ENCODE assay signal across 19 mouse cellular contexts in the genomic region with DNA sequence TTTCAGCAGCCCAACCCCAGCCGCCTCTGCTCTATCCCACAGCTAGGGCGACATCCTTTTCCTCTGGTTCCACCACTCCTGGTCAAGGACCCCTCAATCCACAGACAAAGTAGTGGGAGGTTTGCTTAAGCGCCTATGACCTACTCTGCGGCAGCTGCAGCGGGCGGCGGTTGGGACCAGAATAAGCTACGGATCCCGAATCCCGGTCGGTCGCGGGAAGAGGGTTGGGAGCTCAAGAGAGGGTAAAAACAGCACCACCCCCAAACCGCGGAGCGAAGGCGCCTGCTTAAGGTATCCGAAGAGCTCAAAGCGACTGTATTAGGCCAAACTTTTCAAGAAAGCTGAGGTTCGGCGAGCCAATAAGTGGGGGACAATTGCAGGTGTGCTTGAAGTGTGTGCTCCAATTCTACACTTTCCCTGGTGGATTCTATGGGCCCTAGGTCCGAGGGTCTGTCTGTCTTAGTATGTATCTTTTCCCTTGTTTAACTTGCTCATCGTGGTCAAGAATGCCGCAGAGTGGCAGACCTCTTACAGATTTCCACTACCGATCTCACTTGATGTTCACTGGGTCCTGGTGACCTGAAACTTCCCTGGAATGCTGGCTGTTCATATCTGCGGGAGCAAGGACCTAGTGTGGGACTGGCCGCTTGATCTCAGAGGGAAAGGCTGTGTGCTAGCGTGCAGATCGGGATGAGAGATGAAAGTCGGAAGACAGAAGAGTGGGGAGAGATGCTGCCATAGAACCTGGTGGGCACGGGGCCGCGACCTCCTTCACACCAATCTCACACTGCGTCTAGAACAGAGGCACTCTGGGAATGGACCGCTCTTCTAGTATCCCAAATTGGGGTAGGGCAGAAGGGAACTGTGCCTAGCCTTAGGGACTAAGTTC. TPM values are rescaled to one million over a fixed set of nuclear protein-coding genes. Genes with fewer than 3 reads are reported as not detected.
DNase-seq lines count a peak whose midpoint lies in the region; ATAC-seq lines count a peak whose summit lies in the region.
"Had no signal": no experiment of that assay in that cellular context is flagged by ENCODE, and none has a peak within 500 bp of the region (broad histone marks: within the 10 kb centered on the region; RNA-seq: fewer than 3 reads in every experiment).

No protein-coding gene starts in this region.

- 3% methylated on average over 35 of the region's 35 CpGs for WGBS in forebrain, embryonic 10.5 days
- WGBS in forebrain, embryonic 11.5 days = 2% methylated on average over 35 of the region's 35 CpGs
- 4% methylated on average over 35 of the region's 35 CpGs for WGBS in midbrain, embryonic 11.5 days
- WGBS in midbrain, embryonic 13.5 days = 4% methylated on average over 35 of the region's 35 CpGs
- 7% methylated on average over 35 of the region's 35 CpGs for WGBS in embryonic facial prominence, embryonic 11.5 days
- 3% methylated on average over 35 of the region's 35 CpGs for WGBS in neural tube, embryonic 11.5 days

- no peak overlapping the region for H3K4me2 ChIP-seq in forebrain, embryonic 11.5 days (ENCODE audit: low read depth, low read length, severe bottlenecking)
- H3K4me2 ChIP-seq in midbrain, embryonic 11.5 days = 0 out of 2 replicates have a peak overlapping the region, but pooled peaks have one; percentile 13
- no peak overlapping the region for H3K4me2 ChIP-seq in midbrain, embryonic 13.5 days (replicated peaks)
- H3K4me2 ChIP-seq in embryonic facial prominence, embryonic 11.5 days (ENCODE audit: low read depth, low read length) = peak overlapping the region; percentile 32; the same call in 1 of the 2 replicates
- no peak overlapping the region for H3K4me2 ChIP-seq in neural tube, embryonic 11.5 days (ENCODE audit: low read depth)
- H3K4me2 ChIP-seq: heart, embryonic 11.5 days had no signal

- H3K9ac ChIP-seq in forebrain, embryonic 11.5 days (ENCODE audit: low read length) = no peak overlapping the region
- H3K9ac ChIP-seq in midbrain, embryonic 11.5 days (ENCODE audit: low read length) = no peak overlapping the region
- H3K9ac ChIP-seq in midbrain, embryonic 13.5 days (replicated peaks) = no peak overlapping the region
- no peak overlapping the region; the same call in 1 of the 2 replicates for H3K9ac ChIP-seq in embryonic facial prominence, embryonic 11.5 days (replicated peaks; ENCODE audit: low read length)
- no peak overlapping the region for H3K9ac ChIP-seq in neural tube, embryonic 11.5 days (ENCODE audit: low read length)

- peaks cover 36% of the 10 kb centered on the region for H3K4me1 ChIP-seq in forebrain, embryonic 10.5 days
- H3K4me1 ChIP-seq in forebrain, embryonic 11.5 days (replicated peaks; ENCODE audit: control insufficient read depth, insufficient read depth, low read length) = peaks cover 12% of the 10 kb centered on the region
- H3K4me1 ChIP-seq in midbrain, embryonic 11.5 days (ENCODE audit: control insufficient read depth, insufficient read depth, low read length) = peaks cover 5% of the 10 kb centered on the region
- H3K4me1 ChIP-seq in midbrain, embryonic 13.5 days (replicated peaks) = peaks cover 16% of the 10 kb centered on the region
- no peaks in the 10 kb centered on the region for H3K4me1 ChIP-seq in embryonic facial prominence, embryonic 11.5 days (ENCODE audit: control insufficient read depth, insufficient read depth, low read length)
- H3K4me1 ChIP-seq in neural tube, embryonic 11.5 days (ENCODE audit: control insufficient read depth, insufficient read depth, low read length) = no peaks in the 10 kb centered on the region; the same call in 1 of the 2 replicates

- peak; percentile 45 for DNase-seq in forebrain, embryonic 10.5 days (ENCODE audit: extremely low spot score, low spot score)
- DNase-seq in forebrain, embryonic 11.5 days (ENCODE audit: low spot score) = no peak
- peak; percentile 93 for DNase-seq in midbrain, embryonic 11.5 days (ENCODE audit: low spot score, missing footprints)
- no peak for DNase-seq in embryonic facial prominence, embryonic 11.5 days (ENCODE audit: low spot score)
- DNase-seq in neural tube, embryonic 11.5 days (ENCODE audit: low spot score) = peak; percentile 36
- DNase-seq in thymus, postnatal 10 days (ENCODE audit: low spot score in 2 of 2) = no peak

- peaks cover 99% of the 10 kb centered on the region for H3K27me3 ChIP-seq in forebrain, embryonic 10.5 days (ENCODE audit: poor library complexity, severe bottlenecking)
- peaks cover 88% of the 10 kb centered on the region for H3K27me3 ChIP-seq in forebrain, embryonic 11.5 days (ENCODE audit: control insufficient read depth, insufficient read depth, low read length)
- peaks cover 91% of the 10 kb centered on the region for H3K27me3 ChIP-seq in midbrain, embryonic 11.5 days (ENCODE audit: control insufficient read depth, insufficient read depth, low read length)
- peaks cover 96% of the 10 kb centered on the region for H3K27me3 ChIP-seq in midbrain, embryonic 13.5 days
- H3K27me3 ChIP-seq in embryonic facial prominence, embryonic 11.5 days (ENCODE audit: control insufficient read depth, insufficient read depth, low read length) = peaks cover 68% of the 10 kb centered on the region
- H3K27me3 ChIP-seq in neural tube, embryonic 11.5 days (ENCODE audit: control insufficient read depth, insufficient read depth, low read length) = peaks cover 86% of the 10 kb centered on the region
- H3K27me3 ChIP-seq: CH12.LX had no signal

- H3K9me3 ChIP-seq in forebrain, embryonic 10.5 days = no peaks in the 10 kb centered on the region
- H3K9me3 ChIP-seq in forebrain, embryonic 11.5 days (ENCODE audit: control insufficient read depth, low read length) = no peaks in the 10 kb centered on the region
- H3K9me3 ChIP-seq in midbrain, embryonic 11.5 days (ENCODE audit: control insufficient read depth, low read length) = no peaks in the 10 kb centered on the region
- no peaks in the 10 kb centered on the region for H3K9me3 ChIP-seq in midbrain, embryonic 13.5 days
- H3K9me3 ChIP-seq in embryonic facial prominence, embryonic 11.5 days (replicated peaks; ENCODE audit: control insufficient read depth, low read length) = no peaks in the 10 kb centered on the region
- no peaks in the 10 kb centered on the region for H3K9me3 ChIP-seq in neural tube, embryonic 11.5 days (ENCODE audit: control insufficient read depth, low read length)

- H3K27ac ChIP-seq in forebrain, embryonic 10.5 days = no peak overlapping the region
- H3K27ac ChIP-seq in forebrain, embryonic 11.5 days (ENCODE audit: low read depth, low read length) = no peak overlapping the region
- H3K27ac ChIP-seq in midbrain, embryonic 11.5 days (ENCODE audit: low read depth, low read length) = no peak overlapping the region
- no peak overlapping the region for H3K27ac ChIP-seq in midbrain, embryonic 13.5 days
- no peak overlapping the region for H3K27ac ChIP-seq in embryonic facial prominence, embryonic 11.5 days (replicated peaks; ENCODE audit: low read depth, low read length)
- H3K27ac ChIP-seq in neural tube, embryonic 11.5 days (ENCODE audit: low read depth, low read length) = no peak overlapping the region

- ATAC-seq in forebrain, embryonic 11.5 days (replicated peaks; ENCODE audit: low FRiP score) = no peak
- ATAC-seq in midbrain, embryonic 11.5 days (ENCODE audit: low FRiP score) = no peak
- ATAC-seq in midbrain, embryonic 13.5 days = no peak
- ATAC-seq in embryonic facial prominence, embryonic 11.5 days (replicated peaks; ENCODE audit: insufficient number of reproducible peaks, low FRiP score, low TSS enrichment, low read depth) = no peak
- no peak for ATAC-seq in neural tube, embryonic 11.5 days (ENCODE audit: insufficient read depth, low FRiP score, low TSS enrichment)
- ATAC-seq in megakaryocyte-erythroid progenitor cell, adult 5-6 weeks (replicated peaks; ENCODE audit: low FRiP score, low TSS enrichment, poor library complexity, severe bottlenecking) = no peak
- ATAC-seq: intestine, postnatal 0 days had no signal

- no peaks in the 10 kb centered on the region for H3K36me3 ChIP-seq in forebrain, embryonic 10.5 days (replicated peaks)
- H3K36me3 ChIP-seq in forebrain, embryonic 11.5 days (ENCODE audit: control insufficient read depth, insufficient read depth, low read length) = no peaks in the 10 kb centered on the region
- no peaks in the 10 kb centered on the region for H3K36me3 ChIP-seq in midbrain, embryonic 11.5 days (ENCODE audit: control insufficient read depth, insufficient read depth, low read length)
- no peaks in the 10 kb centered on the region for H3K36me3 ChIP-seq in midbrain, embryonic 13.5 days
- H3K36me3 ChIP-seq in embryonic facial prominence, embryonic 11.5 days (replicated peaks; ENCODE audit: control insufficient read depth, insufficient read depth, low read depth, low read length) = no peaks in the 10 kb centered on the region
- H3K36me3 ChIP-seq in neural tube, embryonic 11.5 days (ENCODE audit: control insufficient read depth, insufficient read depth, low read length) = no peaks in the 10 kb centered on the region

- peak overlapping the region; percentile 30 for H3K4me3 ChIP-seq in forebrain, embryonic 10.5 days
- H3K4me3 ChIP-seq in forebrain, embryonic 11.5 days (ENCODE audit: low read depth, low read length) = no peak overlapping the region
- no peak overlapping the region; the same call in 1 of the 2 replicates for H3K4me3 ChIP-seq in midbrain, embryonic 11.5 days (ENCODE audit: low read depth, low read length)
- no peak overlapping the region for H3K4me3 ChIP-seq in midbrain, embryonic 13.5 days (replicated peaks)
- H3K4me3 ChIP-seq in embryonic facial prominence, embryonic 11.5 days (ENCODE audit: low read depth, low read length) = peak overlapping the region; percentile 8; the same call in 1 of the 2 replicates
- peak overlapping the region; percentile 8 for H3K4me3 ChIP-seq in neural tube, embryonic 11.5 days (ENCODE audit: low read depth, low read length)

RNA-seq across cellular contexts. Expression of gene Foxd2, which starts 4.3 kb away (rescaled TPM):
- 1.6 and 1.7 TPM in 2 replicates for polyA plus RNA-seq in forebrain, embryonic 10.5 days (2016; fragmentation: Nextera tagmentation; extraction: Ambion mirVana)
- polyA plus RNA-seq in forebrain, embryonic 11.5 days (2014; fragmentation: Nextera tagmentation; extraction: Ambion mirVana) = 1.1 and 1.6 TPM in 2 replicates
- polyA plus RNA-seq in midbrain, embryonic 11.5 days (2014; fragmentation: Nextera tagmentation; extraction: Ambion mirVana) = 2.0 and 2.4 TPM in 2 replicates
- polyA plus RNA-seq in midbrain, embryonic 13.5 days (2015; fragmentation: Nextera tagmentation; extraction: Ambion mirVana) = 0.41 and 0.50 TPM in 2 replicates
- 2.7 and 3.6 TPM in 2 replicates for polyA plus RNA-seq in embryonic facial prominence, embryonic 11.5 days (2014; fragmentation: Nextera tagmentation; extraction: Ambion mirVana)
- 0.53 and 1.2 TPM in 2 replicates for polyA plus RNA-seq in neural tube, embryonic 11.5 days (2014; fragmentation: Nextera tagmentation; extraction: Ambion mirVana)
- total RNA-seq in megakaryocyte-erythroid progenitor cell, adult 5-6 weeks (2014; fragmentation: Nextera tagmentation) = 0.09 and 0.27 TPM in 2 replicates
- total RNA-seq in megakaryocyte-erythroid progenitor cell, adult 5-6 weeks (2017) = 1.2 TPM in 1 of 2 replicates, not detected in the other
- polyA plus RNA-seq: liver, embryonic 16.5 days; stomach, embryonic 14.5 days had no signal

RNA-seq across cellular contexts. Expression of gene Foxe3, which starts 12.9 kb away (rescaled TPM):
- 1.1 and 1.5 TPM in 2 replicates for polyA plus RNA-seq in forebrain, embryonic 10.5 days (2016; fragmentation: Nextera tagmentation; extraction: Ambion mirVana)
- 0.29 and 0.32 TPM in 2 replicates for polyA plus RNA-seq in forebrain, embryonic 11.5 days (2014; fragmentation: Nextera tagmentation; extraction: Ambion mirVana)
- 0.44 and 1.1 TPM in 2 replicates for polyA plus RNA-seq in midbrain, embryonic 11.5 days (2014; fragmentation: Nextera tagmentation; extraction: Ambion mirVana)
- polyA plus RNA-seq in midbrain, embryonic 13.5 days (2015; fragmentation: Nextera tagmentation; extraction: Ambion mirVana) = not detected in 2 replicates
- 1.1 and 3.1 TPM in 2 replicates for polyA plus RNA-seq in embryonic facial prominence, embryonic 11.5 days (2014; fragmentation: Nextera tagmentation; extraction: Ambion mirVana)
- polyA plus RNA-seq in neural tube, embryonic 11.5 days (2014; fragmentation: Nextera tagmentation; extraction: Ambion mirVana) = not detected in 2 replicates
- total RNA-seq in megakaryocyte-erythroid progenitor cell, adult 5-6 weeks (2014; fragmentation: Nextera tagmentation) = not detected in 2 replicates
- total RNA-seq in megakaryocyte-erythroid progenitor cell, adult 5-6 weeks (2017) = not detected in 2 replicates
- total RNA-seq: adrenal gland, adult 2 months; CH12.LX; gastrocnemius, postnatal 14 days; heart, postnatal 4 days; layer of hippocampus, adult 8-10 months; left cerebral cortex, postnatal 25 days had no signal
- polyA plus RNA-seq: heart, embryonic 11.5 days; intestine, postnatal 0 days; liver, embryonic 16.5 days; stomach, embryonic 14.5 days; thymus, postnatal 0 days had no signal

Comparison
In these comparisons a context has a peak if more than half of its experiments do, and no peak if none do; other contexts are left out.
1. DNase-seq: peak in forebrain, embryonic 10.5 days (single experiment), midbrain, embryonic 11.5 days (single experiment) and neural tube, embryonic 11.5 days (single experiment); none in forebrain, embryonic 11.5 days (single experiment), embryonic facial prominence, embryonic 11.5 days (single experiment) and thymus, postnatal 10 days (0 of 2).
2. H3K4me3 ChIP-seq: peak in forebrain, embryonic 10.5 days (single experiment), embryonic facial prominence, embryonic 11.5 days (single experiment) and neural tube, embryonic 11.5 days (single experiment); none in forebrain, embryonic 11.5 days (single experiment), midbrain, embryonic 11.5 days (single experiment) and midbrain, embryonic 13.5 days (single experiment).
3. H3K4me2 ChIP-seq: peak in midbrain, embryonic 11.5 days (single experiment) and embryonic facial prominence, embryonic 11.5 days (single experiment); none in forebrain, embryonic 11.5 days (single experiment), midbrain, embryonic 13.5 days (single experiment) and neural tube, embryonic 11.5 days (single experiment).